Mouse (Mus musculus): ENCODE measurements around the gene Cebpz.

The Cebpz gene

DNA sequence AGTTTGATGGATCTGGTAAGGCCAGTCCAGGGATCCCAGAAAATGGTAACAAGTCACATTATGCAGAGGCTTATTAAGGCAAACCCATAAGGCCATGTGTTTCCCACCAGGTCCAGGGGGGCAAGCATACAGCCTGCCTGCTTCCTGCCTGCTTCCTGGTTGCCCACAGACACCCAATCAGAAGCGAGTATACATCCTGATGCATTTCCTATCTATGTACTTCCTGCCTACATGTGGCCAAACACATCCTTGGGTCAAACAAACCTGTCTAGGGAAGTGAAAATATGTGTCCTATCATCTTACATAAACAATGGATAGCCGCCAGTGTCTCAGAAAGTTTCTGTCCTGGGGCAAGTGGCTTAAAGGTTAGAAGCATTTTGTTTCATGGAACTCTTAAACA is 33.7 kb downstream of the Cebpz start:
- no peak for DNase-seq (ENCODE audit: low read depth, low spot score)

DNA sequence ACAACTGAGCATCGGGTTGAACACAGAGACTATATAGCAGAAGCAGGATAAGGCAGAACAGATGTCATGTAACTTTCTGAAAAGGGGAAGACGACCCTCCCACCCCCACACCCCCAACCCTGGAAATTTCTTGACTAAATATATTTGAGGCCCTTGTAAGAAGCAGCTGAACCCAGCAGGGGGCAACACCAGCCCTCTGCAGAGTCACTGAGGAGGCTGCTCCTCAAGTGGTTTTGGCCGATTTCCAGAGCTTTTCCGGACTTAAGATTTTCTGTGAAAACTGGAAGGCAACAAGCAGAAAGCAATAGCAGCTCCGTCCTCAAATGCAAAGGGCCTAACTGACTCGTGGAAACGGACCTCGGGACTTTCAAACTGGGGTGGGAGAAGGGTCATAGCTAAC is 41.5 kb downstream of the Cebpz start:
- DNase-seq (ENCODE audit: low read depth, low spot score) = peak; percentile 87

GRCm38 (mm10) chr17:78894991-78895390 is 41.9 kb downstream of the Cebpz start:
- DNase-seq (ENCODE audit: low read depth, low spot score) = no peak

DNA sequence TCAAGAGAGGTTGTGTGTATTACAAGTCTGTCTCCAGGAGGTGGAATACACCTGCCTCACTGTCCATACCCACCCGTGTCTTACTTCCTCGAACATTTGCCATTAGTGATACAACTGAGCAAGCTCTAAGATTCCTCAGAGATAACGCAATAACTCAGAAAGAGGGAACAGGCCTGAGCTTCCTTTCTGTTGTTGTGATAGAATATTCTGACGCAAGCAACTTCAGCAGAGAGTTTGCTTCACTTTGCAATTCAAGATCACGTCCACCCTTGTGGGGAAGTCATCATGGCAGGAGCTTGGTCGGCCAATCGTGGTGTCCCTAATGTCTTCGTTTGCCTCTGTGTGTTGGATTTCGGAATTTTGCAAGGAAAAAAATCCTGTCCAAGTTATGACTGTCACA is 45.8 kb downstream of the Cebpz start:
- DNase-seq (ENCODE audit: low read depth, low spot score) = no peak

DNA sequence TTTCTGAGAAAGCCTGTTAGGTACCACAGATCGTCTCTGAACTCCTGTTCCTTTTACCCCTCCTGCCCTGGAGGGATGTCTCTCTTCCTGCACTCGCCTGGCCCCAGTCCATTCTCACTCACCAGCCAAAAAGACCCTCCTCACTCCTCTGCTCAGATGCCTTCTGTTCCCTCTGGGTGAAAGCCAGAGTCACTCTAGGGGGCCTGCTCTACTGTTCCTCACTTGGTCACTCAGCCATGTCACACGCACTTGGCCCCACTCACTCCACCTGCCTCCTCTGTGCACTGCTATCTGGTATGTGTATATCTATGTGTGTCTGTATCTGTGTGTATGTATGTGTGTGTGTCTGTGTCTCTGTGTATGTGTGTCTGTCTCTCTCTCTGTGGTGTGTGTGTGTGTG is 47.7 kb downstream of the Cebpz start:
- DNase-seq (ENCODE audit: low read depth, low spot score) = peak; percentile 27

GRCm38 (mm10) chr17:78888554-78888953 is 48.3 kb downstream of the Cebpz start:
- no peak for DNase-seq (ENCODE audit: low read depth, low spot score)

GRCm38 (mm10) chr17:78885286-78886065 is 51.4 kb downstream of the Cebpz start:
- DNase-seq (ENCODE audit: low read depth, low spot score) = no peak

- DNase-seq (ENCODE audit: low read depth, low spot score) = no peak
Observed at GRCm38 (mm10) chr17:78883291-78883690, 53.6 kb downstream of the Cebpz start.

DNA sequence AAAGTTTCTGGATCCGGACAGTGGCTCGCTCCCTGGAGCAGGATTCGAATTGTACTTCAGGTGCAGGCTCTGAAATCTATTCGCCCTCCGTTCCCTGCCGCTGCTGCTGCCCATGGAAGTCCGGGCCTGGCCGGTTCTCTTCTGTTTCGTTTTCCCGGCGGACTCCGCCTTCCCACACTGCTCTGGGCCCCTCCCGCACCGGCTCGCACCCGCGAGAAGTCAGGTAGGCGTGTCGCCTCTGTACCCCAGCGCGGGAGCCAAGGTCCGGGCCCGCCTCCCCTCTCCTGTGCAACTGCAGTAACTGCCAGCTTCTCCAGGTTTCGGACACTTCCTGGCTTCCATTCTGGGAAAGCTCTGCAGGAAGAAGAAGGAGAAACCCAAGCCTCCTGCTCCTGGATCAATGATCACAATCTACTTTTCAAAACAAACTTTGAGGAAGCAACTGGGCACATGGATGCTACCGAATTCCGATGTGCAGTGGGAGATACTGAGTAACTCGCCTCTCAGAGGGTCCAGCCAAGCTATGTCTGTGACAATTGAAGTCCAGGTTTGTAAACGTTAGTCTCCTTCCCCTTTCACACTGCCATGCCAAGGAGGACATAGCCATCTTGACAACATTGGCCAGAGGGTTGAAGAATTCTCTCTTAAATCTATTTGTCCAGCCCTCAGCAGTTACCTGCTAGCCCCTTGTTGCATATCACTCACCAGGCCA is 54.3 kb downstream of the Cebpz start, which contains the start of gene Eif2ak2:
Gene Eif2ak2 (minus strand): TSS at position 173 of the 712 bp plus-strand sequence.
- peak; percentile 64 for DNase-seq (ENCODE audit: low read depth, low spot score)

DNA sequence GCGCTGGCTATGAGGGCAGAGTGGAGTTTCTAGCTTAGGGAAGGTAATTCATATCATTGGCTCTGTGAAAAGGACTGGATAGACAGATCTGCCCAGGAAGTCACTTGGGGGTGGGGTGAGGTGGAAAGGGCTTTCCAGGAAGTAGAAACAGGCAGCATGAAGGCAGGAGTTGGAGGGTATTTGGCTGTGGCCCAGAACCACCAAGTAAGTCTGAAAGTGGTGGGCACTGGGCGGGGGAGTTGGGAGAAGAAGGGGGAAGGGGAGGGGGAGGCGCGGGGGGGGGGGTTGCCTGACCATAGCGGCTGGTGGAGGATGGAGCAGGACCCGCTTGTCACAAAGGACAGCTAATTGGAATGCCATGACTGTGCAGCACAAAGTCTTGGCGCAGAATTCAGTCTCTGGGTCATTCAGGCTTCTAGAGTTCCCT is 55.0 kb downstream of the Cebpz start:
- peak; percentile 9 for DNase-seq (ENCODE audit: low read depth, low spot score)

DNA sequence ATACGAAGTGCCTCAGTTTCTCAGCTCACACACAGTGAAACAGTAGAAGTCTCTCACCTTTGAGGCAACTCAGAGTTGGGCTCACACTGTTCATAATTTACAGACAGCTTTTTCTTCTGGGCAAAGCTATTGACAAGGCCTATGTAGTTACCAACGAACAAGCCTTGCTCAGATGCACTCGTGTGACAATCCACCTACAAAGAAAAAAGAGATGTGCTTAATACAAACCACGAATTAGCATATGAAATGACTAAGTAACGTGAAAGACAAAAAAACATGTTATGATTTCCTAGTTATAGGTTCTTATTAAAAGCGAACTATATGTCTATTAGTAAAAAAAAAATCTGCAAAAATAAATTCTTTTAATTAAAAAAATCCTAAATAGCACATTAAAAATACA is 63.0 kb downstream of the Cebpz start:
- DNase-seq (ENCODE audit: low read depth, low spot score) = no peak

Data from brain, adult 2 months (tissue).